Mouse (Mus musculus) urinary bladder, postnatal 10 days (tissue): ENCODE results near the gene Sox8.
A peak's percentile ranks its signal among the peaks of the same experiment; 100 is the strongest.

ENCODE experiments used
- DNase-seq: peaks from one replicate; pipeline ENCODE4 v3.0.0; 2022; ENCODE audit warnings: low spot score

Sox8 gene

DNA sequence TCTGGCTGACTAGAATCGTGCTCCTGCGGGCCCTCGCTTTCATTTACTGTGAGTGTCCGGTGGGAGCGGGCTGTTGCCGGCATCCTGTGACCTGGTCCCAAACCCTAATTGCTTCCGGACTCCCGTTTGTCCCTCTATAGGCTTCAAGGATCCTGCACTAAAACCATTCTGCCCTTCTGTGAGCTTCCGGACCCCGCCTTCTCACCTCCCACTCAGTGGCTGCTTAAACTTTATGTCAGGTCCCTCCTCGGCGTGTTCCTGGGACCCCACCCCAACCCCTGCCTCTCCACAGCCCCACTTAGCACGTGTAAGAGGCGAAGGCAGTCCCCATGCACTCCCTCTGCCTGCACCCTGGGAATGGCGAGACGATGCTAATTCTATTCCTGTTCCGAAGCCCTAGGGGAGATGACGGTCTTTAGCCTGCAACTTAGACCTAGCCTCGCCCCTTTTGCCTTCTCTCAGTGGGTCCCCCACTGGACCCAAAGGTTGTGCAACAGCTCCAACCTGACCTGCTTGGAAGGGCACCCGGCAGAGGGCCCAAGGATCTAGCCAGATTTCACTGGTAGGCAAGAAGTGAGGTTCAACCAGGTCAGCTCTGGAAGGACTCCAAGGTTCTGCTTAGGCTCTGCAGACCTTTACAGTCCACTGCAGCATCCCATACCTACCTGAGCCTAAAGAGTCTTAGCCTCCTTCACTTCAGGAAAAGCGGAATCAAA lies 9.0 kb upstream of the Sox8 start:
- no peak for DNase-seq

GRCm38 (mm10) chr17:25578920-25579319 lies 8.4 kb upstream of the Sox8 start, which contains the start of gene Lmf1:
Gene Lmf1 (plus strand): TSS chr17:25579085.
- peak; percentile 74 for DNase-seq

DNA sequence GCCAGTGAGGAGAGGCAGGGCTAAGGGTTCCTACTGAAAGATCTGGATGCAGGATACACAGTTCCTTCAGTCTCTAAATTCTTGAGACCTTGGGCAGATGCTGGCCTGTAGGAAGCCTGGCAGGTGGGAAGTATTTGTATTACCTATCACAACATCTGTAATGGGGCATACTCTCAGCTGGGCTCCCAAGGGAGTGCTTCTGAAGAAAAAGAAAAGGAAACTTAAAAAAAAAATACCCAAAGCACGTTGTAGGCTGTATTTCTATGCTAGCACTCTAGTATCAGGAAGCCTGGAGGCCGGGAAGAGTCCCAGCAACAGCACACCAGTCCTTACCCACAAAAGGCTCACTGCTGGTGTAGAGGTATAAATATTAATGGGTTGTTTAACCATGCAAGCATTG lies 7.2 kb upstream of the Sox8 start:
- no peak for DNase-seq

- DNase-seq, result no peak
Measured at GRCm38 (mm10) chr17:25577263-25577662, 6.8 kb upstream of the Sox8 start.

DNA sequence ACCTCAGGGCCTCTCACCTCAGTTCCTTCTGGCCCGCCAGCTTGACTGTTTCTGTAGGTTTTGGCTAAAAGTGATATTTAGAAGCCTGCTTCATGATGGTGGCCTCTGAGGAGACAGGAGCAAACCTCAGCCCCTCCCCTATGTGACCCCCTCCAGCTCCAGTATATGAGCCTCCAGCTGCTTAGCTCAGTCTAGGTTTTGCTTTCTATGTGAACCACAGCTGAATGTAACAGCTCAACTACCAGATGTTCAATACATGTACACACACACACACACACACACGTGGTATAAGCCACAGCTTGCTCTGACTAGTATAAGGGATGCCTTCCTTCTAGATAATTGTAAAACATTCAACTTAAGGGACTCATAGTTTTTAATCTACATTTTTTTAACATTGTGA lies 5.5 kb upstream of the Sox8 start:
- DNase-seq, result no peak

- no peak for DNase-seq
Measured at GRCm38 (mm10) chr17:25575208-25575971, 4.9 kb upstream of the Sox8 start.

DNA sequence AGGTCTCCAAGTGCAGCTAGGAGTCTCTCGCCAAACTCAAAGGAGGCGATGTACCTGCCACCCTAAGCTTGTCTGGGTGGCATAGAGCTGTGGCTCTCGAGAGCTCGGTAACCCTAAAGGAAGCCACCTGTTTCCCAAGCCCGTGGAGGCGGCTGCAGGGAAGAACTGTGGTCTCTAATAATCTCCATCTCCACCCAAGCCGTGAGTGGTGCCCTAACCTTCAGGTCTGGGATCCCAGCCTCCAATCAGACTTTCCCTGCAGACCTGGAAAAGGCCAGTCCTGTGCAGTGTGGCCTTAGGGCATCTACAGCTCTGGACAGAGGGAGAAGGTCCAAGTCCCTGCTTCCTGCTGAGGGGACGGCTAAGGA lies 951 bp upstream of the Sox8 start:
- DNase-seq, result no peak

DNA sequence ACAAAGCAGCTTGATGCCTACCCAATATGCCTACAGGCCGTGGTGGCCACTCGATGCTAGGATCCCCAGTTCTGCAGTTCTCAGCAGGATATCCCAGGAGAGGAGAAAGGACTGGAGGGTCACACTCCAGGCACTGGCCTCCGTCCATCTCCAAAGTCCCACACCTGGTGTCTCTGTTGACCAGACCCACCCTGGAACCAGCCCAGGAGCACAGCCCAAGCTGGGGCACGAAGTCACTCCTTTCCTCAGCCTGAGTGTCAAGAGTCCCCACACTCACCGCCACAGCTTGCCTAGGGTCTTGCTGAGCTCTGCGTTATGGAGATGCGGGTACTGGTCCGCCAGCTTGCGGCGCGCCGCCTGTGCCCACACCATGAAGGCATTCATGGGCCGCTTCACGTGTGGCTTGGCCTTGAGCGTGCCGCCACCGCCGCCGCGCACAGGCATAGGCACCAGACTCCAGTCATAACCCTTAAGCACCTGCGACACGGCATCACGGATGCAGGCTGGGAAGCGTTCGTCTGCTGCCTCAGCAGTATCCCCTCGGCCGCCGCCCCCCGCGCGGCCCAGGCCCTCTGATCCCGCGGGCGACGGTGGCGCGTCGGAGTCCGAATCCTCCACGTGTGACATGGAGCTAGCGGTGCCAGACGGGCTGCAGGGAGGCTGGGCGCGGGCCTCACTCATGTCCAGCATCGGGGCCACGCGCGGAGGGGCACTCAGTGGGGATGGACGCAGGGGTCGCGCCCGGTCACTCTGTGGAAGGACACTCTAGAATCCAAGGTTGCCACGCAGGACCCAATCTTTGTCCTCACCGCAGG lies 446 bp downstream of the Sox8 start:
- DNase-seq, result no peak

DNA sequence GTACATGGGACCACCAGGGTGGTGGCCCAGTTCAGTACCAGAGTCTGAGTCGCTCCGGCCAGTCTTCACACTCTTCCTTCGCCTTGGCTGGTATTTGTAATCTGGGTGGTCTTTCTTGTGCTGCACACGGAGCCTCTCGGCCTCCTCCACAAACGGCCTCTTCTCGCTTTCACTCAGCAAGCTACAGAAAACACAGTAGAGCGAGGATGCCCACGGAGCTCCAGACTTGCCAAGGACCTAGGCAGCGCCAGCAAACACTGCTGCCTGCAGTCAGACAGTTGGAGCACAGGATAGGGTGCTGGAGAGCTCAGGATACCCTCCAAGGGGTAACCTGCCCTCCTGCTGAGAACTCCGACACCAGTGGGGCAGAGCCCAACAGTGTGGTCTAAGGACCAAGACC lies 1.6 kb downstream of the Sox8 start:
- no peak for DNase-seq

DNA sequence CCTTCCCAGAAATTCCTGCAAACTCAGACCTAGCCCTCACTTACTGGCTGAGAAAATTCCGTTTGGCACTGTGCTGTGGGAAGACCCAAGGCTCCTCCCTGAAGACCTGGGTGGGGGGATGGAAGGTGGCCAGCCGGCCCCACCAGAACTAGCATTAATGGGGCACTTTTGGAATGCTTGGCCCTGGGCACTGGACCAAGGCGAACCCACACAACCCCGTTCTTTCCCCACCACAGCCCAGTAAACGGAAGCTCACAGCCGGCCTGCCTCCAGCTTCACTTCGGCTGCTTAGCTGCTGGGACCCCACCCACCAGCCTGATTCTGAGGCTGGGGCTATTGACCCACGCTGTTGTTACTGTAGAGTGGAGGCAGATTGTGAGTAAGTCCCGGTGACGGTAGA lies 2.3 kb downstream of the Sox8 start:
- no peak for DNase-seq

GRCm38 (mm10) chr17:25567745-25568144 lies 2.7 kb downstream of the Sox8 start:
- DNase-seq, result no peak

DNA sequence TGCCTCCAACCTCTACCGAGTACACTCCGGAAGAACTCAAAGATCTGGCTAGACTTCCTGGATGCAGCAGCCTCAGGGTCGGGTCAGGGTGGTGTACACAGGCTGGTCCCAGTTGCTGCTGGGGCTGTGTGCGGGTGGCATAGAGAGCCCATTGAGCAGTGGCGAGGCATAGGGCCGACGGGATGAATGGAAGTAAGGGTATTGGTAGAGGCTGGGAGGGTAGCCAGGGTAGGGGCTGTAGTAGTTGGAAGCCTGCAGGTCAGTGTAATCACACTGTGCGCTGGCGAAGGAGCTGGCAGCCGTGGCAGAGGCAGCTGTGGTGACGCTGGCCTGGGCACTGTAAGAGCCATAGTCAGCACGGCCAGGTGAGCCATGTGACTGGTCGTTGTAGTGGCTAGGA lies 3.2 kb downstream of the Sox8 start:
- no peak for DNase-seq

DNA sequence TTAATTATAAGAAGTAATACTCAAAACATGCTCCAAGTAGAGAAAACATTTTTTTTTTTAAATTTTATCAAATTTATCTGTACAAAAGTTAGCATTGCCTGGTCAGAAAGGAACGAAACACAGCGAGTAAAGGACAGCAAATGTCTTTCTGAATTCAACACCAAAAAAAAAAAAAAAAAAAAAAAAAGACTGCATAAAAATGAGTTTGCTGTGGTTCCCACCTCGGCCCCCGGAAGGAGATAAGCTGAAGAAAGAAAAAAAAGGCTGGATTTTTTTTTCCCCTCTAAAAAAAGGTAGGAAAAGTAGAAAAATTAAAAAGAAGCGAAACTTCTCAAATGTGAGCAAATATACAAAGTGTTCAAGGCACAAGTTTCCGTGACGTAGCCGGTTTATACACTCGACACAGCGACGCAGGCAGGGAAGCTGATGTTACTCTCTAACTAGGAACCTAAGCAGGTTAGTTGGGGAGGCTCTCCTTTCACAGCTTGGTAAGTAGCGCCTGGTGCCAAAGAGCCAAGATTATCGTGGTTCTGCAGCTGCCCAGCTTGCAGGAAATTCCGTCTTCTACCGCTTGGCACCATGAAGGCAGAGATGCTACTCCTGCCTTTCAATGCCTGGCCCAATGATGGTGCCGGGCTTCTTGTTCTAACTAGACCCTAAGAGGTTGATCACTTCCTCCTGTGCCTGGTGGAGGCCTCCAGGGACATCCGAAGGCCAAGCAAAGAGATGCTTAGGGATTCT lies 4.5 kb downstream of the Sox8 start:
- no peak for DNase-seq

- no peak for DNase-seq
Measured at GRCm38 (mm10) chr17:25565244-25565643, 5.2 kb downstream of the Sox8 start.

DNA sequence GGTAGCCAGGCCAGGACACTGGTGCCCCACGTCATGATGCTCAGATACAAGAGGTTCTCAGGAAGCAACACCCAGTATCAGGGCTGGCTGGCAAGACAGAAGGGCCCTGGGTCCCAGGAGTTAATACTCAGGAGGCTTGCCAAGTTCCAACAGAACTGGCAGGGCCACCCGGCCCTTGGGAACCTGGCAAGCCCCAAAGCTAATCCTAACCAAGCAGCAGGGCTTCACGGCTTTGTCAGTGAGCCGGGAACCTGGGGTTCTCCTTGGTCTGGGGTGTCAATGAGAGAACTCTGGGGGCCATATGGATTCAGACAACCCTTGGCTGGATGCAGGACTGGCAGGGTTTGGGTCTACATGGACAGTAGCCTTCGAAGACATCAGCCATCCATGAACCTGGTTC lies 6.0 kb downstream of the Sox8 start:
- no peak for DNase-seq

DNA sequence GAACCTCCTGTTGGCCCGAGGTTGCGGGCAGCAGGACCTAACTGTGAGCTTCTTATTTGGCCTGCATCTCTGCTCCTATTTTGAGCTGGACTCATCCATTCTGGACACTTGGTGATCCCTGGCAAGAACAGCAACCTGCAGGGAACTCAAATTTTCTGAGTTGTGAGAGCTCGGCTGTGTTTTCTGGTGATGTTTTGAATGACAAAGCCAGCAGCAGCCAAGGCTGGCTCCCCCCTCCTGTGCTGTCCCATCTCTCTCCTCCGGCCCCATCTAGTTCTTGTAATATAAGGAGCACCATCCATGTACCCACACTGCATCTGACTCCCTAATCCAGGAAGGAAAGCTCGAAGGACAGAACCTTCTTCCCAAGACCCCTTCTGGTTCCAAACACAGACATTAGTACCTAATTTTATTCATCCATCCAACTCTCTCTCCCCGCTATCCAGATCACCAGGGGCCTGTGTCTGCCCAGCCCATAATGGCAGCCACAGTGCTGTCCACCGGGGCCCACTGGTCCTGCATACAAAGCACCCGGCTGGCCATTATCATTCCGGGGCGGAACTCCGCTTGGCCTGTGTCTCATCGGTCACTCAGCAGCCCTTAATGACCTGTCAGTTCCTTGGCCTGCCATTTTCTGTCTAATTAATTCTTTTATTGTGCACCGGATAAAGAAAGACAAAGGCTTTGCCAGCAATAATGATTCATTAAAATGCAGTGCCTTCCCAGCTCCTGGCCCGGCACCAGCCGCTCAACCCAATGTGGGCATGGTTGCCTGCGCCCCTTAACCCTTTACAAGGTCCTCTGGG lies 9.1 kb downstream of the Sox8 start:
- no peak for DNase-seq

DNA sequence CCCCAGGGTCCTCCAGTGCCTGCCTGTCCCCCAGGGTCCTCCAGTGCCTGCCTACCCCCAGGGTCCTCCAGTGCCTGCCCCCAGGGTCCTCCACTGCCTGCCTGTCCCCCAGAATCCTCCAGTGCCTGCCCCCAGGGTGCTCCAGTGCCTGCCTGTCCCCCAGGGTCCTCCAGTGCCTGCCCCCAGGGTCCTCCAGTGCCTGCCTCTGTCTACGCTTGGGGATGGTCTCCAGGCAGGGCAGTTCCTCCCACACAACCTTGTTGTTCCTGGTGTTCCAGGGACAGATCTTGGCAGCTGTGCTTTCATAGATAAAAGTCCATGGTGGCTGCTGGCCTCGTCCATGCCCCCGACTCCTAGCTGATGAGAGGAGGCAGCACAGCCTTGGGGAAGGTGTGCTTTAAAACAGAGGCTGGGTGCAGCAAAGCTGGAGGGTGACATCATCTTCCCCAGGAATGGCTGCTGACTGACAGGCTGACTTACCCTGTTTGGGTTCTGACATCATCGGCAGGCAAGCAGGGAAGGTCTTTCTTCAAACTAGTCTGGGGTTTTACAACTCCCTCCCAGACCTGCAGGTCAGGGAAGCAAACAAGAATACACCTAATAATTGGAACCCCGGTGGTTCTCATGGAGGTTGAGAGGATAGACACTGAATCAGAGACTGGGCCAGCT lies 9.8 kb downstream of the Sox8 start:
- no peak for DNase-seq

DNA sequence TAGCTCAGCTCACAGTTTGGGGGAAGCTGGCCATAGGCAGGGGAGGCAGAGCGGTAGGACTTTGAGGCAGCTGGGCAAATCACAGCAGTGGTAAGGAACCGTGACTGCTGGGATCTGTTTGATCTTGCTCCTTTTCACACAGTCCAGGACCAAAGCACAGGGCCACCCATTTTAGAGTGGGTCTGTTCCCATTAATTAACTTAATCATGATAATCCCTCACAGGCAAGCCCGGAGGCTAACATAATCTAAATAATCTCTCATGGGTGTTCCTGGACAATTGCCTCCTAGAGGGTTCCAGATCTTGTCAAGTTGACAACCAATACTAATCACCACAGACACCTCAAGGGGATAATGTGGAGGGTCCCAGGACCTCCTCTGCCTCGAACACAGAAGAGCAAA lies 10.9 kb downstream of the Sox8 start:
- no peak for DNase-seq

DNA sequence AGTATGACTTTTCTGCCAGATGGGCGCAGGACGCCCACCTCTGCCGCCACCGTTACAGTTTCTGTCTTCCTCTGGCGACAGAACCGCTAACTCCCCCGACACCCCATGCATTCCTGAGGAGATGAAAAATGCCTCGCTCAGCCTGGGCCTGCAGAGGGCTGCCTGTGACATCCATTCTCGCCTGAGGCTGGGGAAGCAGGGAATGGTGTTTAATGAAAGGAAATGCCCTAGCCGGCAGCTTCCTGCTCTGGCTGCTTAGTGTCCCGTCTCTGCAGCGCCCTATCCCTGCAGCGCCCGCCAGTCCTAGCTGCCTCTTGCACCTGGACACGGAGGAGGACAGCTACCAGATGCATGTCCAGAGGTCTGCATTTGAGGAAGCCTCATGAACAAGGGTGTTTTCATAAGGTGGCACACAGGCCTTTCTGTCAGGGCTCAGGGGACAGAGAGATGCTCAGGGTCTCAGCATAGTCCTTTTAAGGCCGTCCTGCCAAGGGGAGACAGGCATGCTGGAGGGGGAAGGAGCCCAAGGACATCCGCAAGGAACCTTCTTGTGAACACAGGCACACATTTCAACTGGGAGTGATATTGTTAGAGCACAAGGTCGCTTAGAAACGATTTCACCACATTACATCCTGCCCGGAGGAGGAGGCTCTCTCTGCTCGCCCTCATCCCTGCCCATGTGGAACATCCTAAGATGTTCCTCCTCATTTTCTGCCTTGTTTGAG lies 13.7 kb downstream of the Sox8 start:
- DNase-seq, result no peak
